Mouse (Mus musculus): Measurements from ENCODE around the gene Stra6l. TPM values are rescaled to one million over a fixed set of nuclear protein-coding genes. Genes with fewer than 3 reads are reported as not detected.

Gene Stra6l
- total and polyA plus RNA-seq, 3 experiments: 0.06 TPM; not detected in 2

- no peaks in the 10 kb centered on the region for H3K79me2 ChIP-seq (replicated peaks; ENCODE audit: control insufficient read depth, insufficient read depth, low read length)
- no peak within 1 kb of the TSS for H3K4me3 ChIP-seq
- no peaks in the 10 kb centered on the region for H3K4me1 ChIP-seq (ENCODE audit: control insufficient read depth, insufficient read depth, low read length)
- intact Hi-C loops (cut with DNase I): no loop called here
- H3K27me3 ChIP-seq (ENCODE audit: control insufficient read depth, insufficient read depth, low read length): no peaks in the 10 kb centered on the region
- 25% methylated on average over 19 of the region's 19 CpGs for WGBS
- DNase-seq: peak; percentile 52 to 72
- H3K9ac ChIP-seq (ENCODE audit: low read depth, low read length): no peak within 1 kb of the TSS
- H3K27ac ChIP-seq: no peak within 1 kb of the TSS
- H3K36me3 ChIP-seq (ENCODE audit: control insufficient read depth, insufficient read depth, low read length): no peaks in the 10 kb centered on the region
- TF ChIP-seq CTCF (IDR thresholded peaks at IDR 0.05): no peak
- no peak for TF ChIP-seq POLR2A (IDR thresholded peaks at IDR 0.05; ENCODE audit: insufficient read depth, low read depth, low read length)
- TF ChIP-seq EP300 (IDR thresholded peaks at IDR 0.05; ENCODE audit: insufficient read depth, low read depth, low read length): no peak
These were observed 41.8 kb downstream of the Stra6l start, which contains the start of gene Ccdc180 for GRCm38 (mm10) chr4:45890066-45890761. Gene Ccdc180 (plus strand): TSS chr4:45890303.

GRCm38 (mm10) chr4:45896425-45897081 is 48.1 kb downstream of the Stra6l start:
- Histone ChIP-seq H3K4me1 (ENCODE audit: control insufficient read depth, insufficient read depth, low read length) (no peaks in the 10 kb centered on the region), H3K27ac (no peak overlapping the region), H3K9ac (ENCODE audit: low read depth, low read length) (no peak overlapping the region), H3K79me2 (replicated peaks; ENCODE audit: control insufficient read depth, insufficient read depth, low read length) (no peaks in the 10 kb centered on the region), H3K36me3 (ENCODE audit: control insufficient read depth, insufficient read depth, low read length) (no peaks in the 10 kb centered on the region), H3K4me3 (no peak overlapping the region), H3K27me3 (ENCODE audit: control insufficient read depth, insufficient read depth, low read length) (no peaks in the 10 kb centered on the region)
- DNase-seq: no peak
- intact Hi-C loops (cut with DNase I): no loop called here
- no peak for TF ChIP-seq EP300 (IDR thresholded peaks at IDR 0.05; ENCODE audit: insufficient read depth, low read depth, low read length)
- no peak for TF ChIP-seq POLR2A (IDR thresholded peaks at IDR 0.05; ENCODE audit: insufficient read depth, low read depth, low read length)
- no peak for TF ChIP-seq CTCF (IDR thresholded peaks at IDR 0.05)
- 22% methylated on average over 16 of the region's 16 CpGs for WGBS

GRCm38 (mm10) chr4:45898413-45898812 is 49.9 kb downstream of the Stra6l start:
- H3K27ac ChIP-seq: no peak overlapping the region
- H3K36me3 ChIP-seq (ENCODE audit: control insufficient read depth, insufficient read depth, low read length): no peaks in the 10 kb centered on the region
- DNase-seq: no peak
- no peaks in the 10 kb centered on the region for H3K79me2 ChIP-seq (replicated peaks; ENCODE audit: control insufficient read depth, insufficient read depth, low read length)
- no peak overlapping the region for H3K9ac ChIP-seq (ENCODE audit: low read depth, low read length)
- H3K4me1 ChIP-seq (ENCODE audit: control insufficient read depth, insufficient read depth, low read length): no peaks in the 10 kb centered on the region
- no peak overlapping the region for H3K4me3 ChIP-seq
- 54% methylated on average over 5 of the region's 5 CpGs for WGBS
- no peaks in the 10 kb centered on the region for H3K27me3 ChIP-seq (ENCODE audit: control insufficient read depth, insufficient read depth, low read length)
- intact Hi-C loops (cut with DNase I): no loop called here
- no peak for TF ChIP-seq EP300 (IDR thresholded peaks at IDR 0.05; ENCODE audit: insufficient read depth, low read depth, low read length)
- TF ChIP-seq POLR2A (IDR thresholded peaks at IDR 0.05; ENCODE audit: insufficient read depth, low read depth, low read length): no peak
- no peak for TF ChIP-seq CTCF (IDR thresholded peaks at IDR 0.05)

GRCm38 (mm10) chr4:45909256-45909655 is 60.8 kb downstream of the Stra6l start:
- no peaks in the 10 kb centered on the region for H3K4me1 ChIP-seq (ENCODE audit: control insufficient read depth, insufficient read depth, low read length)
- H3K9ac ChIP-seq (ENCODE audit: low read depth, low read length): no peak overlapping the region
- WGBS: 82% methylated on average over 13 of the region's 13 CpGs
- H3K36me3 ChIP-seq (ENCODE audit: control insufficient read depth, insufficient read depth, low read length): no peaks in the 10 kb centered on the region
- no peak for DNase-seq
- TF ChIP-seq EP300 (IDR thresholded peaks at IDR 0.05; ENCODE audit: insufficient read depth, low read depth, low read length): no peak
- TF ChIP-seq POLR2A (IDR thresholded peaks at IDR 0.05; ENCODE audit: insufficient read depth, low read depth, low read length): no peak
- TF ChIP-seq CTCF (IDR thresholded peaks at IDR 0.05): no peak
- no peaks in the 10 kb centered on the region for H3K27me3 ChIP-seq (ENCODE audit: control insufficient read depth, insufficient read depth, low read length)
- H3K27ac ChIP-seq: no peak overlapping the region
- intact Hi-C loops (cut with DNase I): no loop called here
- no peak overlapping the region for H3K4me3 ChIP-seq
- H3K79me2 ChIP-seq (replicated peaks; ENCODE audit: control insufficient read depth, insufficient read depth, low read length): no peaks in the 10 kb centered on the region

GRCm38 (mm10) chr4:45909924-45910323 is 61.5 kb downstream of the Stra6l start:
- H3K4me1 ChIP-seq (ENCODE audit: control insufficient read depth, insufficient read depth, low read length): no peaks in the 10 kb centered on the region
- intact Hi-C loops (cut with DNase I): no loop called here
- 42% methylated on average over 4 of the region's 4 CpGs for WGBS

GRCm38 (mm10) chr4:45911256-45911655 is 62.8 kb downstream of the Stra6l start:
- H3K27ac ChIP-seq: no peak overlapping the region
- H3K36me3 ChIP-seq (ENCODE audit: control insufficient read depth, insufficient read depth, low read length): no peaks in the 10 kb centered on the region
- intact Hi-C loops (cut with DNase I): no loop called here
- H3K9ac ChIP-seq (ENCODE audit: low read depth, low read length): no peak overlapping the region
- DNase-seq: no peak
- H3K4me1 ChIP-seq (ENCODE audit: control insufficient read depth, insufficient read depth, low read length): no peaks in the 10 kb centered on the region
- 65% methylated on average over 5 of the region's 5 CpGs for whole genome bisulfite sequencing
- H3K79me2 ChIP-seq (replicated peaks; ENCODE audit: control insufficient read depth, insufficient read depth, low read length): no peaks in the 10 kb centered on the region
- H3K4me3 ChIP-seq: no peak overlapping the region
- H3K27me3 ChIP-seq (ENCODE audit: control insufficient read depth, insufficient read depth, low read length): no peaks in the 10 kb centered on the region
- TF ChIP-seq EP300 (IDR thresholded peaks at IDR 0.05; ENCODE audit: insufficient read depth, low read depth, low read length) (no peak), POLR2A (IDR thresholded peaks at IDR 0.05; ENCODE audit: insufficient read depth, low read depth, low read length) (no peak), CTCF (IDR thresholded peaks at IDR 0.05) (no peak)

More at GRCm38 (mm10) chr4:45909924-45910323, 61.5 kb downstream of the Stra6l start:
- Histone ChIP-seq H3K27me3 (ENCODE audit: control insufficient read depth, insufficient read depth, low read length) (no peaks in the 10 kb centered on the region), H3K9ac (ENCODE audit: low read depth, low read length) (no peak overlapping the region), H3K27ac (no peak overlapping the region), H3K4me3 (no peak overlapping the region), H3K79me2 (replicated peaks; ENCODE audit: control insufficient read depth, insufficient read depth, low read length) (no peaks in the 10 kb centered on the region), H3K36me3 (ENCODE audit: control insufficient read depth, insufficient read depth, low read length) (no peaks in the 10 kb centered on the region)
- no peak for DNase-seq
- TF ChIP-seq POLR2A (IDR thresholded peaks at IDR 0.05; ENCODE audit: insufficient read depth, low read depth, low read length): no peak
- TF ChIP-seq CTCF (IDR thresholded peaks at IDR 0.05): no peak
- no peak for TF ChIP-seq EP300 (IDR thresholded peaks at IDR 0.05; ENCODE audit: insufficient read depth, low read depth, low read length)

Data from heart, adult 2 months (tissue).